Mouse (Mus musculus) limb, embryonic 14.5 days (tissue): Measurements from ENCODE around the gene Vmn2r25. TPM values are rescaled to one million over a fixed set of nuclear protein-coding genes. Genes with fewer than 3 reads are reported as not detected.
"Not testable (repeated sequence)": the region's sequence is repeated elsewhere in the genome, so short reads cannot be mapped to it uniquely, and the experiment has no call there.

Source experiments
- ATAC-seq: fragments of 200-750 bp; cut with Nextera tagmentation; 2 replicates; pipeline ENCODE4 v1.8.0; 2017; ENCODE audit warnings: low read depth, moderate number of reproducible peaks, moderate TSS enrichment; ENCODE audit not compliant: low FRiP score
- DNase-seq: peaks from one replicate; pipeline ENCODE4 v3.0.0-alpha.2; 2015; ENCODE audit warnings: low spot score
- H3K27ac ChIP-seq: fragments of 300-500 bp; sonication (generic); replicated peaks from 2 replicates; pipeline ENCODE4 v1.5.1; 2014; ENCODE audit warnings: low read depth, mild to moderate bottlenecking, low read length, moderate library complexity, mixed read lengths
- H3K27me3 ChIP-seq: fragments of 300-500 bp; sonication (generic); 2 replicates; pipeline ENCODE4 v1.6.1; 2014; ENCODE audit warnings: low read length, mixed read lengths; ENCODE audit not compliant: control insufficient read depth, insufficient read depth
- H3K36me3 ChIP-seq: fragments of 300-500 bp; sonication (generic); 2 replicates; pipeline ENCODE4 v1.6.1; 2014; ENCODE audit warnings: mild to moderate bottlenecking, low read length, moderate library complexity, mixed read lengths; ENCODE audit not compliant: control insufficient read depth, insufficient read depth
- H3K4me1 ChIP-seq: fragments of 300-500 bp; sonication (generic); 2 replicates; pipeline ENCODE4 v1.6.1; 2014; ENCODE audit warnings: antibody characterized with exemption, low read length, mixed read lengths; ENCODE audit not compliant: control insufficient read depth, insufficient read depth
- H3K4me2 ChIP-seq: fragments of 300-500 bp; sonication (generic); replicated peaks from 2 replicates; pipeline ENCODE4 v1.6.1; 2014; ENCODE audit warnings: low read depth, mild to moderate bottlenecking, low read length, moderate library complexity; ENCODE audit not compliant: severe bottlenecking
- H3K4me3 ChIP-seq: fragments of 300-500 bp; sonication (generic); replicated peaks from 2 replicates; pipeline ENCODE4 v1.5.1; 2014; ENCODE audit warnings: low read length
- H3K9ac ChIP-seq: fragments of 300-500 bp; sonication (generic); 2 replicates; pipeline ENCODE4 v1.6.1; 2014; ENCODE audit warnings: mild to moderate bottlenecking, low read depth, low read length, moderate library complexity; ENCODE audit not compliant: severe bottlenecking
- H3K9me3 ChIP-seq: fragments of 300-500 bp; sonication (generic); 2 replicates; pipeline ENCODE4 v1.6.1; 2016; ENCODE audit warnings: low read length; ENCODE audit not compliant: control insufficient read depth
- POLR2A ChIP-seq: fragments of 200-500 bp; IDR thresholded peaks from 2 replicates; pipeline ENCODE4 v1.8.0; 2012; ENCODE audit warnings: inconsistent platforms, mild to moderate bottlenecking, moderate library complexity, borderline replicate concordance; ENCODE audit not compliant: insufficient read depth, insufficient read length; ENCODE audit errors: extremely low read depth
- WGBS: fragments of 180-500 bp; shearing (Covaris S2); extraction: QIAGEN DNeasy Blood & Tissue Kit; methylation state at CpG from one replicate; pipeline ENCODE4 v1.1.7; 2014; 5-methylcytosine and 5-hydroxymethylcytosine counted together
- polyA plus RNA-seq, 2 experiments: library from polyadenylated mRNA; depleted of rRNA in 1 of 2; stranded (reverse) in 1 of 2; unstranded in 1 of 2; fragments of >200 nt; fragmentation: Nextera tagmentation in 1 of 2; extraction: Ambion mirVana in 1 of 2; gene quantifications; 2 replicates each; pipeline versions ENCODE4 v1.2.1 to v1.2.3; 2012 to 2014

Vmn2r25 gene
- polyA plus RNA-seq (2012; rRNA removed) (not detected in 2 replicates), polyA plus RNA-seq (2014; fragmentation: Nextera tagmentation; extraction: Ambion mirVana) (not detected in 2 replicates)

DNA sequence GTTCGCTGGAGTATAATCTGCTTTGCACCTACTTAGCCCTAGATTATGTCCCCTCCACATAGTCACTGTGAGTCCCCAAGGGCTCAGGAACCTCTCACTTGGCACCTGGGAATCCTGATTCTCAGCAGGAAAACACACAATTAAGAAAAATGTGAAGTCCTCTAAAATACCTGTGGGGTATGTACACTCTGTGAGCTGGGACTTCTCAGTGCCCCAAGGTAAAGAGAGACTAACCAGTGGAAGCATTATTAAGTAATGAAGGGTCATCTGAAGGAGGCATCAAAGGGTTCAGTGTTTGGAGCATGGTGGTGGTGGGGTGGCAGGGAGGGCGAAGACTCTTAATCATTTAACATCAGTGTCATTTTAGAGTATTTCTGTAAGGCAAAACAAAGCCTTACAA, at the start of gene Vmn2r25:
Gene Vmn2r25, minus strand, starts transcription at position 101 of the 400 bp plus-strand sequence.
- ATAC-seq, DNase-seq, H3K4me1 ChIP-seq, H3K4me3 ChIP-seq, H3K9me3 ChIP-seq, H3K4me2 ChIP-seq, H3K27ac ChIP-seq, H3K36me3 ChIP-seq, H3K27me3 ChIP-seq, H3K9ac ChIP-seq: not testable (repeated sequence)
- 57% methylated on average over 1 of the region's 2 CpGs for WGBS

DNA sequence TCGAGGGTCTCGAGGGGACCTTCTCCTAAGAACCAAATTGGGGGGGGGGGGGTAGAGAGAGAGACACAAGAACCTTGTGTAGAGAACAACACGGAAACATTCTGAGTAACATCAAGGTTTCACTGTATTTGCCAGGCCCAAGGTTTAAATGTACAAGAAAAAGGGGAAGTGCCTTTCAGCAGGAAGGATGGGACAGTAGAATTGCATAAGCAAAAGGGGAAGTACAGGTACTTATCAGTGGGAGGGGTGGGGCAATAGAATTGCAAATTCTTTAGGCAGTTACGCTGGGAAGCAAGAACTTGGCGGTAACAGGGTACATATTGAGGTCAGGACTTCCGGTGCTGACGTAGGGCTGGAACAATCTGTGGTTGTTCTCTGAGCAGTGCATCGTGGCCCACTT, 33.3 kb downstream of the Vmn2r25 start:
- no peaks in the 10 kb centered on the region for H3K36me3 ChIP-seq
- DNase-seq (no peak), ATAC-seq (no peak)
- H3K4me3 ChIP-seq = no peak overlapping the region
- no peak overlapping the region for H3K27ac ChIP-seq
- TF ChIP-seq POLR2A = no peak
- H3K27me3 ChIP-seq = no peaks in the 10 kb centered on the region
- no peak overlapping the region for H3K9ac ChIP-seq
- H3K4me1 ChIP-seq = no peaks in the 10 kb centered on the region
- no peak overlapping the region for H3K4me2 ChIP-seq
- WGBS = 85% methylated on average over 8 of the region's 8 CpGs
- no peaks in the 10 kb centered on the region for H3K9me3 ChIP-seq

DNA sequence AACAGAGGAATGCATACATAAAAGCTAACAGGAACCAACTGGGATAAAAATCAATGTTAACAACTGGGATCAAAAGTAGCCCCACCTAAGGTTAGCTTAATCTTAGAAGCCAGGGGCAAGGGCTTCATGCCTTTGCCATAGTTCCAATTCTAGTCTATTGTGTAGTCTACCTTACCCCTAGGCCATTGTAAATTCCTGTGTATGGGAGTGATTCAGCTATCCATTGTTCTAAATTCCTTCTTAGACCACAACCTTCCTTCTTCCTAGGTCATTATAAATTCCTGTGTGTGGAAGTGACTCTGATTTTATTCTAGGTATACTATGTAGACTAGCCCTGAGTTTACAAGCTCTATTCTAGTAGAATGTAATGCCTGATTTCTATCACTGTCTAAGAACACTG, 43.0 kb downstream of the Vmn2r25 start:
- not testable (repeated sequence) for ATAC-seq, H3K4me2 ChIP-seq, H3K36me3 ChIP-seq, H3K4me3 ChIP-seq, H3K27me3 ChIP-seq, H3K27ac ChIP-seq, H3K9ac ChIP-seq, DNase-seq, H3K9me3 ChIP-seq, H3K4me1 ChIP-seq

DNA sequence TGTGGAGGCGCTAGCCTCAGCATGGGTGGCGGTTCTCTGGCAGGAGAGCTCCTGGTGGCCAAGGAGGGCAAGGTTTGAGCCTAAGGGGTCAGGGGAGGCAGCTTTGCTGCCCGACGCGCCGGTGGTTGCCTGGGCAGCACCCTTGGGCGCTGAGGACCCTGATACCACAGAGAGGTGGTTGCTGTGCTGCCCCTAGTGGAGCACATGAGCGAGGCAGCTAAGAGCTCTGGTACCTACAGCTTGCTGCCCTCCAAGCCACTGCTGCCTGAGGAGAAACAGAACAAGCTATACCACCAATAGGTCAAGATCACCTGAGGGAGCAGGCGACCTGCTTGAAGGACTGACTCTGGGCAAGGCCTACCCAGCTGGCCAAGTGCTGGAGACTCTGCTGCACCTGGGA, 59.5 kb downstream of the Vmn2r25 start:
- H3K9ac ChIP-seq = no peak overlapping the region
- no peaks in the 10 kb centered on the region for H3K9me3 ChIP-seq
- no peak overlapping the region for H3K27ac ChIP-seq
- WGBS = 37% methylated on average over 9 of the region's 9 CpGs
- no peak for TF ChIP-seq POLR2A
- H3K36me3 ChIP-seq = no peaks in the 10 kb centered on the region
- H3K4me1 ChIP-seq = no peaks in the 10 kb centered on the region
- no peaks in the 10 kb centered on the region for H3K27me3 ChIP-seq
- no peak for DNase-seq
- H3K4me2 ChIP-seq = no peak overlapping the region
- H3K4me3 ChIP-seq = no peak overlapping the region
- no peak for ATAC-seq

DNA sequence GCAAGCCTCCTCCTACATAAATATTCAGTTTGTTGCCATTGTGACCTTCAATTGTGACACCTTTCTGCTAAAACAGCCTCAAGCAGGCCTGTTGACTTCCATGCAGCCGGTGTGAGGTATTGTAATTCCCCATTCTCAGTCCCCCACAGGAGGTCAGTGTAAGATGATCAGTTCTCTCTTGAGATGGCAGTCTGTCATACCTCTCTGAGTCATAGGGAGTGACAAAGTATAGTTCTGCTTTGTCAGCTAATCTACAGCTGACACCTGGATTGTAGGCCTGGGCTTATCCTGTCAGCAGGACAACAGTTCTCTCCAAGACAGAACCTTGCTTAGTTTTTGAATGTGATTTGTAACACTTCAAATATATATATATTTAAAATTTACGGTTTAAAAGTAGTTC, 68.4 kb downstream of the Vmn2r25 start:
- Histone ChIP-seq H3K27me3 (no peaks in the 10 kb centered on the region), H3K9me3 (no peaks in the 10 kb centered on the region), H3K4me3 (no peak overlapping the region), H3K4me1 (no peaks in the 10 kb centered on the region), H3K4me2 (no peak overlapping the region), H3K9ac (no peak overlapping the region), H3K27ac (no peak overlapping the region), H3K36me3 (no peaks in the 10 kb centered on the region)
- ATAC-seq (no peak), DNase-seq (no peak)
- 65% methylated on average over 2 of the region's 2 CpGs for WGBS
- no peak for TF ChIP-seq POLR2A

DNA sequence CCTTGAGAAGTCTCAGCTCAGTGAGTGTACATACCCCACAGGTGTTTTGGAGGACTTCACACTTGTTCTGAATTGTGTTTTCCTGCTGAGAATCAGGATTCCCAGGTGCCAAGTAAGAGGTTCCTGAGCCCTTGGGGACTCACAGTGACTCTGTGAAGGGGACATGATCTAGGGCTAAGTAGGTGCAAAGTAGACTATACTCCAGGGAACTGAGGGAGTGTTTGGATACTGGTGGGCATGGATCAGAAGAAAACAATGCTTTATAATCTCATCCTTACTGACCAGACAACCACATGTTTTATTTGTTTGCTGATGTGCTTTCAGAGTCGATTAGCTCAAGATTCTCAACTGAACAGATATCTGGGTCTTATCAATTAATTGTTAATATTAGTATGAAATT, 74.7 kb downstream of the Vmn2r25 start, which contains the start of gene Vmn2r24:
Gene Vmn2r24, plus strand, starts transcription at position 301 of the 400 bp plus-strand sequence.
- Histone ChIP-seq H3K9ac (no peak within 1 kb of the TSS), H3K36me3 (no peaks in the 10 kb centered on the region), H3K4me1 (no peaks in the 10 kb centered on the region), H3K27me3 (no peaks in the 10 kb centered on the region), H3K4me2 (no peak within 1 kb of the TSS), H3K27ac (no peak within 1 kb of the TSS), H3K4me3 (no peak within 1 kb of the TSS), H3K9me3 (no peaks in the 10 kb centered on the region)
- TF ChIP-seq POLR2A = no peak
- ATAC-seq (no peak), DNase-seq (no peak)
- WGBS = 70% methylated on average over 1 of the region's 1 CpGs

Other genes with a start within 250 kb of the Vmn2r25 start
- not detected in 2 replicates for gene Vmn2r22, start 202.7 kb downstream of the Vmn2r25 start, polyA plus RNA-seq (2012; rRNA removed)
- not detected in 2 replicates for gene Vmn2r22, start 202.7 kb downstream of the Vmn2r25 start, polyA plus RNA-seq (2014; fragmentation: Nextera tagmentation; extraction: Ambion mirVana)
- not detected in 2 replicates for gene Vmn2r23, start 150.8 kb downstream of the Vmn2r25 start, polyA plus RNA-seq (2012; rRNA removed)
- not detected in 2 replicates for gene Vmn2r23, start 150.8 kb downstream of the Vmn2r25 start, polyA plus RNA-seq (2014; fragmentation: Nextera tagmentation; extraction: Ambion mirVana)
- gene Vmn2r24, start 74.6 kb downstream of the Vmn2r25 start, polyA plus RNA-seq (2012; rRNA removed) = not detected in 2 replicates
- not detected in 2 replicates for gene Vmn2r24, start 74.6 kb downstream of the Vmn2r25 start, polyA plus RNA-seq (2014; fragmentation: Nextera tagmentation; extraction: Ambion mirVana)
- not detected in 2 replicates for gene Vmn2r26, start 171.1 kb upstream of the Vmn2r25 start, polyA plus RNA-seq (2012; rRNA removed)
- not detected in 2 replicates for gene Vmn2r26, start 171.1 kb upstream of the Vmn2r25 start, polyA plus RNA-seq (2014; fragmentation: Nextera tagmentation; extraction: Ambion mirVana)